Mouse (Mus musculus) thymus, adult 2 months (tissue): ENCODE results near the gene Pdia5.

Experiments
- CTCF ChIP-seq: fragments of 200-500 bp; IDR thresholded peaks from 2 replicates; pipeline ENCODE4 v1.5.1; 2012; ENCODE audit warnings: mild to moderate bottlenecking, control low read depth, low read length, moderate library complexity, borderline replicate concordance; ENCODE audit not compliant: control insufficient read depth, poor library complexity, insufficient read depth; ENCODE audit errors: extremely low read depth
- POLR2A ChIP-seq: fragments of 200-500 bp; IDR thresholded peaks from 2 replicates; pipeline ENCODE4 v1.6.1; 2012; ENCODE audit warnings: mild to moderate bottlenecking, low read length, control low read depth, moderate library complexity; ENCODE audit not compliant: control insufficient read depth, poor library complexity, insufficient read depth; ENCODE audit errors: extremely low read depth

DNA sequence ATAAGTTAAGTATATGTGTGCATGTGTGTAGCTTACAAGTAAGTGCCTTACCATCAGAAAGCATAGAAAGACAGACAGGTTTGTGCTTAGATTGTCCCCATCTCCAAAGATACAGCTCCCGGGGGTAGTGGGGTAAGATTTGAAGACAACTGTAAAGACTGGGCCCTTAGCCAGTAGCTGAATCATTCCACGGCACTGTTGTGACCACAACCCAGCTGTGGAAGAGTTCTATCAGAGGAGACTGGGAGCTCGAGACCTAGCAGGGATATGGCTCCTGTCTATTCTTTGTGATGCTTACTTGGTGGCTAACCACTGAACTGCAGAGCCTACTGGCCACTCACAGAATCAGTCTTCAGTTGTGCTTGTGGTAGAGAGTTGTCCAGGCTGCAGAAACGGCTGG, 84.5 kb downstream of the Pdia5 start:
- TF ChIP-seq CTCF: no peak
- TF ChIP-seq POLR2A: no peak
